Mouse (Mus musculus): Measurements from ENCODE around the gene Trpm6.

Trpm6 gene

GRCm38 (mm10) chr19:18888491-18889116, 138.8 kb downstream of the Trpm6 start:
- peak; percentile 37 for DNase-seq (ENCODE audit: low read depth, low spot score)

- DNase-seq (ENCODE audit: low read depth, low spot score) = peak; percentile 62
Measured at GRCm38 (mm10) chr19:18889117-18889627, 139.4 kb downstream of the Trpm6 start.

GRCm38 (mm10) chr19:18889632-18890031, 139.8 kb downstream of the Trpm6 start:
- no peak for DNase-seq (ENCODE audit: low read depth, low spot score)

GRCm38 (mm10) chr19:18890216-18890615, 140.4 kb downstream of the Trpm6 start:
- DNase-seq (ENCODE audit: low read depth, low spot score) = no peak

GRCm38 (mm10) chr19:18898238-18898637, 148.5 kb downstream of the Trpm6 start:
- no peak for DNase-seq (ENCODE audit: low read depth, low spot score)

- DNase-seq (ENCODE audit: low read depth, low spot score) = no peak
Measured at GRCm38 (mm10) chr19:18902041-18902693, 152.4 kb downstream of the Trpm6 start.

GRCm38 (mm10) chr19:18902694-18903067, 152.9 kb downstream of the Trpm6 start:
- DNase-seq (ENCODE audit: low read depth, low spot score) = no peak

GRCm38 (mm10) chr19:18905511-18905910, 155.7 kb downstream of the Trpm6 start:
- no peak for DNase-seq (ENCODE audit: low read depth, low spot score)

- DNase-seq (ENCODE audit: low read depth, low spot score) = no peak
Measured at GRCm38 (mm10) chr19:18909641-18910040, 159.9 kb downstream of the Trpm6 start.

- DNase-seq (ENCODE audit: low read depth, low spot score) = no peak
Measured at GRCm38 (mm10) chr19:18911755-18912340, 162.1 kb downstream of the Trpm6 start.

- peak; percentile 37 for DNase-seq (ENCODE audit: low read depth, low spot score)
Measured at GRCm38 (mm10) chr19:18941391-18941790, 191.6 kb downstream of the Trpm6 start.

Measured in brain, adult 2 months (tissue).